Mouse (Mus musculus): ENCODE results near the gene D3Ertd254e. TPM values are rescaled to one million over a fixed set of nuclear protein-coding genes. Genes with fewer than 3 reads are reported as not detected.

D3Ertd254e gene
- 8.5 TPM for polyA plus RNA-seq (2017; shearing (Covaris generic))

DNA sequence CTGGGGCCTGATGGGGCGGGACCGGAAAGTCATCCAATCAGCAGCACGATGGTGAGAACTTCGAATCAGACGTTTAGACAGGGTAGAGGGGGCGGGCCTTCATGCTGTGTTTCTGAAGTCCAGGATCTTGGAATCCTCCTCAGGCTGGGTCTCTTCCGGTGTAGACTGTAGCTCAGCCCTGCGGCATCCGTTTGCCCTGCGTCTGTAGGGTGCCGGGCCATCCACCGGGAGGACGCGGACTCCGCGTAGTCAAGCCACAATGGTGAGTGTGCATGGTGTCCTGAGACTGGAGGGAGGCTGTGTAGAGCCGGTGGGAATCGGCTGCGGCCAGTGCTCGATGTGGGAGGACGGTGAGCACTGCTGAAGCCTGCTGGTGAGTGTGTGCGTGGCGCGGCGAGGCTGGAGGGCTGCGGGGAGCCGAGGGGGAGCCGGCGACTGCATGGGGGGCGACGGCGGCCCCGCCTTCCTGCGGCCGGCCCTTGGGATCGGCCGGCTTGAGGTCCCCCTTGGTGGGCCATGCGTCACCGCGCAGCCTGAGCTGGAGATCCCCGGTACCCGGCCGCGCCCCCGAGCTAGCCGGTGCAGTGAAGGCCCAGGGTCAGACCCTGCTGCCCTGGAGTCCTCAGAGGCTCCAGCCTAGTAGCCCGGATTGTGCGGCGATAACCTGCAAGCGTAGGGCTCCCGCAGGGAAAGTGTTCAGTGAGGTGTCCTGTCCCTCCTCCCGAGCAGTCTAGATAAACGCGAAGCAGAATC, at the start of gene D3Ertd254e:
Gene D3Ertd254e (plus strand): TSS at position 84 of the 753 bp plus-strand sequence.

Other genes with a start within 250 kb of the D3Ertd254e start
- gene Dcun1d1, start 213.6 kb upstream of the D3Ertd254e start, polyA plus RNA-seq (2017; shearing (Covaris generic)), result 83.1 TPM
- 38.2 TPM for gene Mccc1, start 150.3 kb upstream of the D3Ertd254e start, polyA plus RNA-seq (2017; shearing (Covaris generic))
- gene Ccdc144b, start 97.5 kb upstream of the D3Ertd254e start, polyA plus RNA-seq (2017; shearing (Covaris generic)), result not detected
- gene Acad9, start 85.0 kb upstream of the D3Ertd254e start, polyA plus RNA-seq (2017; shearing (Covaris generic)), result 97.7 TPM
- gene Qrfpr, start 71.3 kb downstream of the D3Ertd254e start, polyA plus RNA-seq (2017; shearing (Covaris generic)), result not detected